Mouse (Mus musculus): Measurements from ENCODE around the gene Zfp13. TPM values are rescaled to one million over a fixed set of nuclear protein-coding genes. Genes with fewer than 3 reads are reported as not detected.

Gene Zfp13
- polyA plus RNA-seq, 2 experiments: 16.2 to 27.6 TPM

DNA sequence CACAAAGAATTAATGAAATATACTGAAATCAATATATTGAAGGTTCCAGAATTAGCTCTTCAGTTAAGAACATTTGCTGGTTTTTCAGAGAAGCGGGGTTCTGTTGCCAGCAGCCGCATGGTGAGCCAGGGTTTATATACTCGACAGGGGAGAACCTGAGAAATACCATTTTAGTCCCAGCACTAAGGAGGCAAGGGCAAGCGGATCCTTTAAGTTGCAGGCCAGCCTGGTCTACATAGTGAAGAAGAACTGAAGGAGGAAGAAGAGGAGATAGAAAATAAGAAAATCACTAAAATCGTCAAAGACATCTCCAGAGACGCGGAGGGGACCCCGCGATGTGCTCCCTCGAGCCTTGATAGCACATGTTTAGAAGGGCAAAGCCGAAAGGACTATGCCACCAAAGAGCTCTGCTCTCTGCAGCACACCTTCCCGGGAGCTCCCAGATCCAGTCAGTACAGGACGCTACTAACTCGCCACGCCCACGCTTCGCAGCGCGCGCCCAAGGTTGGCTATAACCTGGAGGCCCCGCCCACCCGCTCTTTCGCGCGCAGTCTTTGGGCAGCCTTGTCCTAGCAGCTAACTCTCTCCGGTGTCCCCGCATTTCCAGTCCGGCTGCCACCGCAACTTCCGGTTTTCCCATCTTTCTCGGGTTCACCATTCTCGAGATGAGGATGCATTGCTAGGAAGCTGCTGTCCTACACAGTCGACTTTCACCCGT, 6.9 kb downstream of the Zfp13 start:
- no peaks in the 10 kb centered on the region for H3K27me3 ChIP-seq (ENCODE audit: control insufficient read depth, insufficient read depth, low read length)
- H3K4me1 ChIP-seq (ENCODE audit: control insufficient read depth, insufficient read depth, low read length): peaks cover 5% of the 10 kb centered on the region; the same call in 1 of the 2 replicates
- WGBS: 7% methylated on average over 34 of the region's 34 CpGs
- H3K4me2 ChIP-seq (replicated peaks; ENCODE audit: low read depth, low read length, severe bottlenecking): peak overlapping the region; percentile 70
- H3K36me3 ChIP-seq (ENCODE audit: control insufficient read depth, insufficient read depth, low read length): no peaks in the 10 kb centered on the region
- ATAC-seq (ENCODE audit: low FRiP score, low read depth): peak; percentile 99
- peak; percentile 99 for DNase-seq (ENCODE audit: low spot score)
- peak overlapping the region; percentile 81 for H3K27ac ChIP-seq (replicated peaks; ENCODE audit: low read depth, low read length)
- peak; percentile 58; the same call in 1 of the 2 replicates for TF ChIP-seq POLR2A (IDR thresholded peaks at IDR 0.05; ENCODE audit: borderline replicate concordance, extremely low read depth, insufficient read depth, insufficient read length)
- peak overlapping the region; percentile 43 for H3K4me3 ChIP-seq (replicated peaks; ENCODE audit: low read length)
- peak overlapping the region; percentile 61 for H3K9ac ChIP-seq (ENCODE audit: low read depth, low read length, severe bottlenecking)
- no peaks in the 10 kb centered on the region for H3K9me3 ChIP-seq (ENCODE audit: control insufficient read depth, low read length)

DNA sequence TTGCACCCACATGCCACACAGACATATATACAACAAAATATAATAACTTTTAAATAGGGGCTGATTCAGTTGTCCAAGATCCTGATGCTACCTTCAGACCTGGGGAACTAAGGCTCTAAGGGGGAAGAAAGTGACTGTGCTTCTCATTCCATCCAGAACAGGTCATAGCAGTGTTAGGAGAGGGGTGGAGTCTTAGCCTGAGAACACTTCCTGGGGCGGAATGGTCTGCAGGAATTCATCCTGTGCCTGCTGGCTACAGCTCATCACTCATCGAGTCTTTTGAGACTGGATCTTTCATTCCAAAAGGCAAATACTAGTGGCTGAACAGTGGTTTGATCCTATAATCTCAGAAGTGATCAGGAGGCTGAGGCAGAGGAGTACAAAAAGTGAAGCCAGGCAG, 12.0 kb downstream of the Zfp13 start:
- WGBS: 67% methylated on average over 2 of the region's 2 CpGs
- no peaks in the 10 kb centered on the region for H3K9me3 ChIP-seq (ENCODE audit: control insufficient read depth, low read length)
- no peak overlapping the region for H3K27ac ChIP-seq (replicated peaks; ENCODE audit: low read depth, low read length)
- ATAC-seq (ENCODE audit: low FRiP score, low read depth): no peak
- no peak for TF ChIP-seq POLR2A (IDR thresholded peaks at IDR 0.05; ENCODE audit: borderline replicate concordance, extremely low read depth, insufficient read depth, insufficient read length)
- no peak overlapping the region for H3K4me3 ChIP-seq (replicated peaks; ENCODE audit: low read length)
- H3K9ac ChIP-seq (ENCODE audit: low read depth, low read length, severe bottlenecking): no peak overlapping the region
- H3K4me1 ChIP-seq (ENCODE audit: control insufficient read depth, insufficient read depth, low read length): peaks cover 8% of the 10 kb centered on the region
- peaks cover 10% of the 10 kb centered on the region for H3K36me3 ChIP-seq (ENCODE audit: control insufficient read depth, insufficient read depth, low read length)
- no peaks in the 10 kb centered on the region for H3K27me3 ChIP-seq (ENCODE audit: control insufficient read depth, insufficient read depth, low read length)
- DNase-seq (ENCODE audit: low spot score): no peak
- H3K4me2 ChIP-seq (replicated peaks; ENCODE audit: low read depth, low read length, severe bottlenecking): no peak overlapping the region

- ATAC-seq (ENCODE audit: low FRiP score, low read depth) (peak; percentile 89), DNase-seq (ENCODE audit: low spot score) (peak; percentile 88)
- peaks cover 17% of the 10 kb centered on the region for H3K36me3 ChIP-seq (ENCODE audit: control insufficient read depth, insufficient read depth, low read length)
- H3K27me3 ChIP-seq (ENCODE audit: control insufficient read depth, insufficient read depth, low read length): no peaks in the 10 kb centered on the region
- H3K9ac ChIP-seq (ENCODE audit: low read depth, low read length, severe bottlenecking): peak overlapping the region; percentile 73
- H3K4me3 ChIP-seq (replicated peaks; ENCODE audit: low read length): peak overlapping the region; percentile 63
- H3K4me2 ChIP-seq (replicated peaks; ENCODE audit: low read depth, low read length, severe bottlenecking): peak overlapping the region; percentile 86
- H3K27ac ChIP-seq (replicated peaks; ENCODE audit: low read depth, low read length): no peak overlapping the region
- no peaks in the 10 kb centered on the region for H3K9me3 ChIP-seq (ENCODE audit: control insufficient read depth, low read length)
- peak; percentile 37; the same call in 1 of the 2 replicates for TF ChIP-seq POLR2A (IDR thresholded peaks at IDR 0.05; ENCODE audit: borderline replicate concordance, extremely low read depth, insufficient read depth, insufficient read length)
- H3K4me1 ChIP-seq (ENCODE audit: control insufficient read depth, insufficient read depth, low read length): peaks cover 8% of the 10 kb centered on the region
- under 1% methylated on average over 22 of the region's 22 CpGs for WGBS
Measured at GRCm38 (mm10) chr17:23585721-23586491, 13.4 kb downstream of the Zfp13 start.

DNA sequence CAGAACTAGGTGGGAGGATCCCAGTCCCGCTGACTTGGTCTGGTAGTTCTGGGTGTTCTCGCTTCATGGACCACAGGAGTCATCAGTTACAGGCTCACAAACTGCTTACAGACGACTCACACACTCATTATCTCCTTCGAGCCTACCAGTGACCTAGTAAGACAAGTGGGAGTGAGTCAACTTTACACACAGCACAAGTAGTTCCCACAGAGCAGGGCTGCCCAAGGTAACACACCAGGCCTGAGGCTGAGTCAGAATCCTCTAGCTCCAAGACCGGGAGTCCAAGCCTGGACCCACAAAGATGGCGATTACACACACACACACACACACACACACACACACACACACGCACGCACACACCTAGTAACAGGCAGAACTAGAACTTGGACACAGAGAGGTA, 14.5 kb downstream of the Zfp13 start:
- H3K9me3 ChIP-seq (ENCODE audit: control insufficient read depth, low read length): no peaks in the 10 kb centered on the region
- peak overlapping the region; percentile 86 for H3K4me2 ChIP-seq (replicated peaks; ENCODE audit: low read depth, low read length, severe bottlenecking)
- WGBS: 91% methylated on average over 8 of the region's 8 CpGs
- peaks cover 28% of the 10 kb centered on the region for H3K36me3 ChIP-seq (ENCODE audit: control insufficient read depth, insufficient read depth, low read length)
- no peak for TF ChIP-seq POLR2A (IDR thresholded peaks at IDR 0.05; ENCODE audit: borderline replicate concordance, extremely low read depth, insufficient read depth, insufficient read length)
- no peak overlapping the region for H3K27ac ChIP-seq (replicated peaks; ENCODE audit: low read depth, low read length)
- H3K4me1 ChIP-seq (ENCODE audit: control insufficient read depth, insufficient read depth, low read length): peaks cover 8% of the 10 kb centered on the region
- ATAC-seq (ENCODE audit: low FRiP score, low read depth): no peak
- 0 out of 2 replicates have a peak overlapping the region, but pooled peaks have one; percentile 63 for H3K4me3 ChIP-seq (replicated peaks; ENCODE audit: low read length)
- no peaks in the 10 kb centered on the region for H3K27me3 ChIP-seq (ENCODE audit: control insufficient read depth, insufficient read depth, low read length)
- H3K9ac ChIP-seq (ENCODE audit: low read depth, low read length, severe bottlenecking): no peak overlapping the region
- DNase-seq (ENCODE audit: low spot score): no peak

- Histone ChIP-seq H3K4me2 (replicated peaks; ENCODE audit: low read depth, low read length, severe bottlenecking) (no peak overlapping the region), H3K4me3 (replicated peaks; ENCODE audit: low read length) (no peak overlapping the region), H3K36me3 (ENCODE audit: control insufficient read depth, insufficient read depth, low read length) (peaks cover 77% of the 10 kb centered on the region), H3K4me1 (ENCODE audit: control insufficient read depth, insufficient read depth, low read length) (no peaks in the 10 kb centered on the region), H3K9ac (ENCODE audit: low read depth, low read length, severe bottlenecking) (no peak overlapping the region), H3K27ac (replicated peaks; ENCODE audit: low read depth, low read length) (no peak overlapping the region), H3K9me3 (ENCODE audit: control insufficient read depth, low read length) (no peaks in the 10 kb centered on the region), H3K27me3 (ENCODE audit: control insufficient read depth, insufficient read depth, low read length) (no peaks in the 10 kb centered on the region)
- TF ChIP-seq POLR2A (IDR thresholded peaks at IDR 0.05; ENCODE audit: borderline replicate concordance, extremely low read depth, insufficient read depth, insufficient read length): no peak
- DNase-seq (ENCODE audit: low spot score): no peak
- ATAC-seq (ENCODE audit: low FRiP score, low read depth): no peak
- 96% methylated on average over 38 of the region's 38 CpGs for WGBS
Measured at GRCm38 (mm10) chr17:23575951-23576552, 23.2 kb downstream of the Zfp13 start.

All from limb, embryonic 14.5 days (tissue).